Mouse (Mus musculus): ENCODE data around the gene Nrxn2. TPM values are rescaled to one million over a fixed set of nuclear protein-coding genes. Genes with fewer than 3 reads are reported as not detected.
A peak's percentile ranks its signal among the peaks of the same experiment; 100 is the strongest.

Nrxn2 gene
- polyA plus RNA-seq (2012; fragmentation: generic; extraction: Trizol), result 0.09 TPM
- long read RNA-seq, experiment 1, result 0 reads
- long read RNA-seq, experiment 2, result 0 reads

DNA sequence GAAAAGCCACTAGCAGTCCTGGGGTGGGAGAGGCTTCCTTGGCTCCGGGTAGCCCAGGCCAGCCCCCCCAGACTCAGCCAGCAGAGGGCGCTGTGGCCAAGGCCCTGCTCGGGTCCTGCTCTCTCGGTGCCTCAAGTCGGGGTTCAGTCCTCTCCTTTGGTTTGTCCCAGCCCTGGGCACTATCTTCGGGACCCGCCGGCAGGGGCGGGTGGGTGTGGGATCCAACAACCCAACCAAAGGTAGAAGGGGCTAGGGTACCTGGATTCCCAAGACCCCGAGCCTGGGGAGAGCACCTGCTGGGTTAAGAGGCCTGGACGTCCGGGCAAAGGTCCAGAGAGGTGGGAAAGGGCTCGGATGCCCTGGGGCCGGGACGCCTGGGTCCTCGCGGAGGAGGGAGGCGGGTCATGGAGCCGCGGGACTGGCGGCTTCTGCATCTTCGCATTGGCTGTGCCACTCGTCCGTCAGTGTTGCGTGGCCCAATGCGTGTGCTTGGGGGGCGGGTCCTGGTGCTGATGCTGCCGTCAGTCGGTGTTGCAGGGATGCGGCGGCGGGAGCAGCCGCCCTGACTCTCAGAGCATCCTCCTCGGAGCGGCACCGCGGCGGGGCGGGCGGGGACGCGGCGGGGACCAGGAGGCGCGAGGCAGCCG lies at the start of gene Nrxn2:
TSS of gene Nrxn2 (plus strand) at position 499 of the 647 bp plus-strand sequence.
- H3ac ChIP-seq (ENCODE audit: control insufficient read depth, insufficient read length, low read depth), result peak within 1 kb of the TSS; percentile 12
- H3K79me3 ChIP-seq (ENCODE audit: low read depth), result no peaks in the 10 kb centered on the region
- H3K36me3 ChIP-seq (ENCODE audit: control insufficient read depth, insufficient read depth), result no peaks in the 10 kb centered on the region
- H3K27me3 ChIP-seq (ENCODE audit: control insufficient read depth, insufficient read depth, insufficient read length), result peaks cover 90% of the 10 kb centered on the region
- H3K79me2 ChIP-seq (ENCODE audit: control insufficient read depth, insufficient read depth), result no peaks in the 10 kb centered on the region
- no peak for TF ChIP-seq MAX (IDR thresholded peaks at IDR 0.05)
- TF ChIP-seq CTCF (IDR thresholded peaks at IDR 0.05; ENCODE audit: control insufficient read depth, insufficient read depth, insufficient read length), result peak; percentile 88
- H3K4me3 ChIP-seq (ENCODE audit: insufficient read depth, poor library complexity, severe bottlenecking), result no peak within 1 kb of the TSS

DNA sequence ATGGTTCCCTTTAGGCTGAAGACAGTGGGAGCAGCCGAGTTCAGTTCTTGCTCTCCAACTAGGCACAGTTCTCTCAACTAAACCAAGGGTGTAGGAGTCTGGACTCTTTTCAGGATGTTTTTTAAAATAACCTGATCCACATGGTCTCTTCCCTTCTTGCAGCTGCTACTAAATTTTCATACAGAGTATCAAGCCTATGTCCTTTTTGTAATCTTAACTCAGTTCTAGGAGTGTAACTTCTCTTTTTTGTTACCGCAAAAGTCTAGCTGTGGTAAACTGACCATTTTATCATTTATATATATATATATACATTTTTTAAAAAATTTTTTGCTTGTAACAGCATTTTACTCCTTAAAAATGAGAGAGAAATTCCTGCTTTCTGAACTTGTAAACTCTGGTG lies 48.4 kb upstream of the Nrxn2 start:
- peaks cover 98% of the 10 kb centered on the region for H3K79me2 ChIP-seq (ENCODE audit: control insufficient read depth, insufficient read depth)
- H3K36me3 ChIP-seq (ENCODE audit: control insufficient read depth, insufficient read depth), result peaks cover 98% of the 10 kb centered on the region
- H3K4me3 ChIP-seq (ENCODE audit: insufficient read depth, poor library complexity, severe bottlenecking), result no peak overlapping the region

DNA sequence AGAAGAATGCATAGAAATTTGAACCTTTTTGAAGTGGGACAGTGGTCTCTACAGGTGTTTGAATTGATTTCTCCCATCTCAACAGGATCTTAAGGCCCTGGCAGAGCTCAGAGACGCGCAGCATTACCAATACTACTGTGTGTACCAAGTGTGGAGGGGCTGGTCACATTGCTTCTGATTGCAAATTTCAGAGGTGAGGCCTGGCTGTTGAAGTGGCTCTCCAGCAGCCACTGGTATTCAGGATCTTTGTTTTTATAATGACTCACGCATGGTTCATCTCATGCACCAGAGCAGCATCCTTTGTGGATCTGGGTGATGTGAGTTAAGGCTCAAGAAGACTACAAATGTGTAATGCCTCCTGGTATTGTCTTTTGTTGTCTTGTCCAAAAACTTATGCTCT lies 46.1 kb upstream of the Nrxn2 start:
- Histone ChIP-seq H3K79me3 (ENCODE audit: low read depth) (peaks cover 55% of the 10 kb centered on the region), H3K4me3 (ENCODE audit: insufficient read depth, poor library complexity, severe bottlenecking) (no peak overlapping the region), H3K79me2 (ENCODE audit: control insufficient read depth, insufficient read depth) (peaks cover 92% of the 10 kb centered on the region), H3ac (ENCODE audit: control insufficient read depth, insufficient read length, low read depth) (no peak overlapping the region), H3K36me3 (ENCODE audit: control insufficient read depth, insufficient read depth) (peaks cover 96% of the 10 kb centered on the region), H3K27me3 (ENCODE audit: control insufficient read depth, insufficient read depth, insufficient read length) (no peaks in the 10 kb centered on the region)
- TF ChIP-seq FOSL1 (IDR thresholded peaks at IDR 0.05; ENCODE audit: insufficient read depth, low read length, poor library complexity, severe bottlenecking) (peak; percentile 70), USF1 (IDR thresholded peaks at IDR 0.05; ENCODE audit: low read depth) (no peak), MAX (IDR thresholded peaks at IDR 0.05) (peak; percentile 9)

More for the DNA sequence above, 48.4 kb upstream of the Nrxn2 start:
- Histone ChIP-seq H3K79me3 (ENCODE audit: low read depth) (peaks cover 75% of the 10 kb centered on the region), H3ac (ENCODE audit: control insufficient read depth, insufficient read length, low read depth) (no peak overlapping the region), H3K27me3 (ENCODE audit: control insufficient read depth, insufficient read depth, insufficient read length) (no peaks in the 10 kb centered on the region)
- TF ChIP-seq CEBPB (IDR thresholded peaks at IDR 0.05; ENCODE audit: low read depth) (no peak), CTCF (IDR thresholded peaks at IDR 0.05; ENCODE audit: control insufficient read depth, insufficient read depth, insufficient read length) (no peak), USF1 (IDR thresholded peaks at IDR 0.05; ENCODE audit: low read depth) (no peak), MYOG (IDR thresholded peaks at IDR 0.05; ENCODE audit: control insufficient read depth, extremely low read depth, insufficient read length) (no peak), FOSL1 (IDR thresholded peaks at IDR 0.05; ENCODE audit: insufficient read depth, low read length, poor library complexity, severe bottlenecking) (no peak), MAX (IDR thresholded peaks at IDR 0.05) (no peak), MYOD1 (IDR thresholded peaks at IDR 0.05; ENCODE audit: control insufficient read depth, insufficient read length, low read depth) (no peak)

GRCm38 (mm10) chr19:6373539-6374400 lies 44.8 kb upstream of the Nrxn2 start:
- Histone ChIP-seq H3K4me3 (ENCODE audit: insufficient read depth, poor library complexity, severe bottlenecking) (no peak overlapping the region), H3ac (ENCODE audit: control insufficient read depth, insufficient read length, low read depth) (no peak overlapping the region), H3K79me2 (ENCODE audit: control insufficient read depth, insufficient read depth) (peaks cover 84% of the 10 kb centered on the region), H3K27me3 (ENCODE audit: control insufficient read depth, insufficient read depth, insufficient read length) (no peaks in the 10 kb centered on the region), H3K36me3 (ENCODE audit: control insufficient read depth, insufficient read depth) (peaks cover 96% of the 10 kb centered on the region), H3K79me3 (ENCODE audit: low read depth) (peaks cover 42% of the 10 kb centered on the region)
- TF ChIP-seq CTCF (IDR thresholded peaks at IDR 0.05; ENCODE audit: control insufficient read depth, insufficient read depth, insufficient read length) (peak; percentile 40), USF1 (IDR thresholded peaks at IDR 0.05; ENCODE audit: low read depth) (no peak), FOSL1 (IDR thresholded peaks at IDR 0.05; ENCODE audit: insufficient read depth, low read length, poor library complexity, severe bottlenecking) (no peak), MYOG (IDR thresholded peaks at IDR 0.05; ENCODE audit: control insufficient read depth, extremely low read depth, insufficient read length) (no peak), CEBPB (IDR thresholded peaks at IDR 0.05; ENCODE audit: low read depth) (no peak), MAX (IDR thresholded peaks at IDR 0.05) (no peak)

GRCm38 (mm10) chr19:6374571-6374970 lies 44.0 kb upstream of the Nrxn2 start:
- Histone ChIP-seq H3ac (ENCODE audit: control insufficient read depth, insufficient read length, low read depth) (no peak overlapping the region), H3K4me3 (ENCODE audit: insufficient read depth, poor library complexity, severe bottlenecking) (no peak overlapping the region), H3K79me3 (ENCODE audit: low read depth) (peaks cover 34% of the 10 kb centered on the region), H3K36me3 (ENCODE audit: control insufficient read depth, insufficient read depth) (peaks cover 97% of the 10 kb centered on the region), H3K27me3 (ENCODE audit: control insufficient read depth, insufficient read depth, insufficient read length) (no peaks in the 10 kb centered on the region), H3K79me2 (ENCODE audit: control insufficient read depth, insufficient read depth) (peaks cover 76% of the 10 kb centered on the region)
- TF ChIP-seq MAX (IDR thresholded peaks at IDR 0.05) (no peak), USF1 (IDR thresholded peaks at IDR 0.05; ENCODE audit: low read depth) (no peak), MYOD1 (IDR thresholded peaks at IDR 0.05; ENCODE audit: control insufficient read depth, insufficient read length, low read depth) (no peak), FOSL1 (IDR thresholded peaks at IDR 0.05; ENCODE audit: insufficient read depth, low read length, poor library complexity, severe bottlenecking) (no peak), CEBPB (IDR thresholded peaks at IDR 0.05; ENCODE audit: low read depth) (no peak), MYOG (IDR thresholded peaks at IDR 0.05; ENCODE audit: control insufficient read depth, extremely low read depth, insufficient read length) (no peak), CTCF (IDR thresholded peaks at IDR 0.05; ENCODE audit: control insufficient read depth, insufficient read depth, insufficient read length) (no peak)
